Mouse (Mus musculus) lung, adult 2 months (tissue): Measurements from ENCODE around the gene Gm17657. TPM values are rescaled to one million over a fixed set of nuclear protein-coding genes. Genes with fewer than 3 reads are reported as not detected.

Source experiments
- DNase-seq: peaks from one replicate; pipeline ENCODE4 v3.0.0; 2022
- H3K4me1 ChIP-seq: fragments of 200-500 bp; 2 replicates; pipeline ENCODE4 v1.6.1; 2011; ENCODE audit warnings: low read length; ENCODE audit not compliant: control insufficient read depth, insufficient read depth
- H3K4me3 ChIP-seq: fragments of 200-500 bp; replicated peaks from 2 replicates; pipeline ENCODE3; 2011; ENCODE audit warnings: low read depth, mild to moderate bottlenecking, control low read depth, low read length; ENCODE audit errors: extremely low read depth
- CTCF ChIP-seq: fragments of 200-500 bp; IDR thresholded peaks from 2 replicates; pipeline ENCODE4 v1.5.1; 2011; ENCODE audit warnings: mild to moderate bottlenecking, low read length, control low read depth; ENCODE audit not compliant: insufficient read depth
- POLR2A ChIP-seq: fragments of 200-500 bp; IDR thresholded peaks from 2 replicates; pipeline ENCODE4 v1.6.1; 2011; ENCODE audit warnings: low read depth, mild to moderate bottlenecking, control low read depth, low read length, borderline replicate concordance; ENCODE audit errors: extremely low read depth
- WGBS: fragments of 180-500 bp; shearing (Covaris S2); methylation state at CpG from one replicate; pipeline ENCODE4 v1.1.7; 2018; 5-methylcytosine and 5-hydroxymethylcytosine counted together
- polyA plus RNA-seq: library from polyadenylated mRNA; depleted of rRNA; stranded (reverse); fragments of >200 nt; gene quantifications from 2 replicates; pipeline ENCODE4 v1.2.3, GENCODE M21; 2012

The Gm17657 gene
- polyA plus RNA-seq, 1 experiment, result not detected

GRCm38 (mm10) chr17:29551019-29551418 is 1.6 kb upstream of the Gm17657 start:
- Histone ChIP-seq H3K4me3 (no peak overlapping the region), H3K4me1 (peaks cover 4% of the 10 kb centered on the region)
- WGBS, result 11% methylated on average over 6 of the region's 6 CpGs
- TF ChIP-seq POLR2A (no peak), CTCF (no peak)
- no peak for DNase-seq

- 50% methylated on average over 8 of the region's 8 CpGs for WGBS
- peaks cover 4% of the 10 kb centered on the region for H3K4me1 ChIP-seq
- DNase-seq, result no peak
- no peak for TF ChIP-seq CTCF
- TF ChIP-seq POLR2A, result no peak
- no peak overlapping the region for H3K4me3 ChIP-seq
Observed at GRCm38 (mm10) chr17:29548994-29549393, 444 bp downstream of the Gm17657 start.

GRCm38 (mm10) chr17:29548494-29548893 is 944 bp downstream of the Gm17657 start:
- Histone ChIP-seq H3K4me3 (no peak overlapping the region), H3K4me1 (peaks cover 4% of the 10 kb centered on the region)
- 38% methylated on average over 3 of the region's 3 CpGs for WGBS
- no peak for DNase-seq
- TF ChIP-seq CTCF (no peak), POLR2A (no peak)

DNA sequence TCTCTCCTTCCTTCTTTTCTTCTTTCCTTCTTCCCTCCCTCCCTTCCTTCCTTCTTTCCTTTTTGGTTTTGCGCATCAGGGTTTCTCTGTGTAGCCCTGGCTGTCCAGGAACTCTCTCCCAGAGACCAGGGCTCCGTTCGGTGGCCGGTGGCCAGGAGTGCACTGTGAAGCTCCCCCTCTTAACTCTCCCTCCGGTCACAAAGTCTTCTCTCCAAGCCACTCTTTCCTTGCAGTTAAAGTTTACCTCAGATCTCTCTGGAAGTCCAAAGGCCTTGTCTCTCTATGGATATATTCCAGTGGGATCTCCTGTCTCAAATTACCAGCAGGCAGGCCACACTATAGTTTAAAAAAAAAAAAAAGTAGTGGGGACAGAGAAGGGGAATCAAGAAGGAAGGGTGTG is 4.2 kb downstream of the Gm17657 start:
- 89% methylated on average over 5 of the region's 5 CpGs for WGBS
- TF ChIP-seq POLR2A, result no peak
- no peak for TF ChIP-seq CTCF
- no peak for DNase-seq
- H3K4me3 ChIP-seq, result no peak overlapping the region
- H3K4me1 ChIP-seq, result peaks cover 3% of the 10 kb centered on the region; the same call in 1 of the 2 replicates

DNA sequence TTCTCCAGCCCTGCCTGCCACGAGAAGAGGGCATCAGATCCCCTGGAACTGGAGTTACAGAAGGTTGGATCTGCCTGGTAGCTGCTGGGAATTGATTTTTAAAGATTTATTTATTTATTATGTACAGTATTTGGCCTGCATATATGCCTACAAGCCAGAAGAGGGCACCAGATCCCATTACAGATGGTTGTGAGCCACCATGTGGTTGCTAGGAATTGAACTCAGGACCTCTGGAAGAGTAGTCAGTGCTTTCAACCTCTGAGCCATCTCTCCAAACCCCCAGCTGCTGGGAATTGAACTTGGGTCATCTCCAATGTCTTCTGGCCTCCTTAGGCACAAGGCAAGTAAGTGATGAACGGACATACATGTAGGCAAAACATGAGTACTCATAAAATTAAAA is 5.4 kb downstream of the Gm17657 start:
- no peaks in the 10 kb centered on the region for H3K4me1 ChIP-seq
- TF ChIP-seq CTCF (no peak), POLR2A (no peak)
- WGBS, result 77% methylated on average over 2 of the region's 2 CpGs

DNA sequence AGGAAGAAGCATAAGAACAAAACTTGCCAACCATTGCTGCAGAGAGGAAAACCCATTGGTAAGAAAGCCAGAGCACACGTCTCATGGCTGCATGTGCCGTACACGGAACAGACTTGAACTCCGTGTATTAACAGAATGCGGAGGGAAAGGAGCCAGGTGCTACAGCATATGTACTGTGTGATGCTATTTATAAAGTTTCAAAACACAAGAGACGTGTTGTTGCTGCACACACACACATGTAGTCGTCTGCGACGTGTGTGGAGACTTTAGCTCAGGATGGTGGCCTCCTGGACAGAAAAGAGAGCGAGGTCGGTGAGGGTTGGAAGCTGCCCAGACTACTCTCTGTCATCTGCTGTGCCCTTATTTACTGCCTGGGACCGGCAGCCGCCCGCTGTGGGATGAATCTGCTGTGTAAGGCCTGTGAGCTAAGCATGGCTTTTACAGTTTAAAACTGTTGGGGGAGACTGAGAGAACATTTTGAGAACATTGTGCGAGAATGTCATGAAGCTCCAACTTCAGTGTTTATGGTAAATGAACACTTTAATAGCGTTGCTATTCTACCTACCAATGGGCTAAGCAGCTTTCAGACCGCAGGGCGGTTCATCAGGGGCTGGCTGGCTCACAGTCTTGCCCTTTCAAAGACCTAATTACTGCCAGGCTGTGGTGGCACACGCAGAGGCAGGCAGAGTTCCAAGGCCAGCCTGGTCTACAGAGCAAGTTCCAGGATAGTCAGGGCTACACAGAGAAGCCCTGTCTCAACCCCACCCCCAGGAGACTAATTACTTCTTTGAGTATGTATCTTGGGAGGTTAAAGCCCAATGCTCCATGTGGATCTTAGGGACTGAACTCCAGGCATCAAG is 6.4 kb downstream of the Gm17657 start:
- Histone ChIP-seq H3K4me3 (no peak overlapping the region), H3K4me1 (no peaks in the 10 kb centered on the region)
- TF ChIP-seq POLR2A (no peak), CTCF (no peak)
- DNase-seq, result no peak
- WGBS, result 89% methylated on average over 19 of the region's 19 CpGs

More for the DNA sequence above, 5.4 kb downstream of the Gm17657 start:
- no peak overlapping the region for H3K4me3 ChIP-seq
- no peak for DNase-seq

- no peak for TF ChIP-seq POLR2A
- TF ChIP-seq CTCF, result no peak
- Histone ChIP-seq H3K4me1 (no peaks in the 10 kb centered on the region), H3K4me3 (no peak overlapping the region)
- WGBS, result 47% methylated on average over 14 of the region's 14 CpGs
- peak; percentile 70 for DNase-seq
Observed at GRCm38 (mm10) chr17:29541419-29541818, 8.0 kb downstream of the Gm17657 start.

- H3K4me3 ChIP-seq, result no peak overlapping the region
- DNase-seq, result no peak
- no peaks in the 10 kb centered on the region for H3K4me1 ChIP-seq
- WGBS, result 83% methylated on average over 8 of the region's 8 CpGs
- no peak for TF ChIP-seq POLR2A
- TF ChIP-seq CTCF, result no peak
Observed at GRCm38 (mm10) chr17:29540426-29540825, 9.0 kb downstream of the Gm17657 start.

GRCm38 (mm10) chr17:29533866-29534265 is 15.6 kb downstream of the Gm17657 start:
- H3K4me3 ChIP-seq, result no peak overlapping the region
- no peak for DNase-seq
- TF ChIP-seq CTCF, result no peak
- TF ChIP-seq POLR2A, result no peak
- H3K4me1 ChIP-seq, result no peaks in the 10 kb centered on the region
- WGBS, result 82% methylated on average over 11 of the region's 11 CpGs

DNA sequence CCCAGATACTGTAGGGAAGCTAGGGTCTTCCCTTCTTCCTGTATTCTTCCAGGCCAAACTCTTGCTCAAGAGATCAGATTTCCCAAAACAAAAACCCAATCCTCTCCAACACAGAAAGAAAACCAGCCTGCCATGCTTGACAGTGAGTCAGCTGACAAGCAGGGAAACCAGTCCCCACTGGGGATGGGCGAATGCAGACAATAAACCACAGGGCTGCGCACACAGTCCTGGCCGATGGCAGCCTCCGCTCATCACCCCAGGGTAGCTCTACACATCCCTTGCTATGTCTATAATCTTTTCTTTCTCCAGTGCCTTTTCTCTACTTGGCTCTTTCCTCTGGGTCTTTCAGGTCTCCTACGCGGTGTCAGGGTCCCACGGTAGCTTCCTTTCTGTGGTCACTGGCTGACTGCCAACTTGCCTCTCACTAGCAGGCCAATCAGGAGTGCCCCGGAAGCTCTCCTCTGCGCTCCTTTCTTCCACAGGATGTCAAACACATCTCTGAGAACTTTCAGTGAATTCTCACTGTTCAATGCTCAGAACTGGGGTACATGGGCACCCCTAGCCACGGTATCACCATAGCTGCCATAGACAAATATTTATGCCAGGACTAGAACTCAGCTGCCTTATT is 17.6 kb downstream of the Gm17657 start:
- no peak for DNase-seq
- 44% methylated on average over 10 of the region's 10 CpGs for WGBS
- H3K4me1 ChIP-seq, result no peaks in the 10 kb centered on the region
- no peak overlapping the region for H3K4me3 ChIP-seq
- TF ChIP-seq POLR2A (no peak), CTCF (no peak)

DNA sequence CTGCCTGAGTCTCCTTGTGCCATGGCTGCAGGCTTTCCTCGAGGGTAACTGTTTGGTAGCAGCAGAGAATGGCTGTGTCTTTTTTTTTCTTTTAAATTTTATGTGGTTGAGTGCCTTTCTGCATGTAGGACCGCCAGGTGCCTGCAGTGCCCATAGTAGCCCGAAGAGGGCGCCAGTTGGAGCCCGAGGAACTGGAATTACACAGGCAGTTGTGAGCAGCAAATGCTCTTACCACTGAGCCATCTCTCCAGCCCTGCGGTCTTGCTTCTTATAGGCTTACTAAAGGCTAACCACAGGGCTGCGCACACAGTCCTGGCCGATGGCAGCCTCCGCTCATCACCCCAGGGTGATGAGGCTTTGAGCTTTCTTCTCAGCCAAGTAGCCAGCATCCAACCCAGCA is 18.2 kb downstream of the Gm17657 start:
- whole genome bisulfite sequencing, result 78% methylated on average over 9 of the region's 9 CpGs
- TF ChIP-seq POLR2A (no peak), CTCF (no peak)
- H3K4me3 ChIP-seq, result no peak overlapping the region
- no peaks in the 10 kb centered on the region for H3K4me1 ChIP-seq
- DNase-seq, result no peak
